Mouse (Mus musculus) liver, adult 2 months (tissue): ENCODE results near the gene Slc26a10.

Source experiments
- CTCF ChIP-seq: fragments of 200-500 bp; IDR thresholded peaks from 2 replicates; pipeline ENCODE4 v1.5.1; 2011; ENCODE audit warnings: low read depth, low read length, control low read depth
- POLR2A ChIP-seq: fragments of 200-500 bp; IDR thresholded peaks from 2 replicates; pipeline ENCODE4 v1.6.1; 2011; ENCODE audit warnings: low read length, control low read depth; ENCODE audit not compliant: insufficient read depth; ENCODE audit errors: extremely low read depth

DNA sequence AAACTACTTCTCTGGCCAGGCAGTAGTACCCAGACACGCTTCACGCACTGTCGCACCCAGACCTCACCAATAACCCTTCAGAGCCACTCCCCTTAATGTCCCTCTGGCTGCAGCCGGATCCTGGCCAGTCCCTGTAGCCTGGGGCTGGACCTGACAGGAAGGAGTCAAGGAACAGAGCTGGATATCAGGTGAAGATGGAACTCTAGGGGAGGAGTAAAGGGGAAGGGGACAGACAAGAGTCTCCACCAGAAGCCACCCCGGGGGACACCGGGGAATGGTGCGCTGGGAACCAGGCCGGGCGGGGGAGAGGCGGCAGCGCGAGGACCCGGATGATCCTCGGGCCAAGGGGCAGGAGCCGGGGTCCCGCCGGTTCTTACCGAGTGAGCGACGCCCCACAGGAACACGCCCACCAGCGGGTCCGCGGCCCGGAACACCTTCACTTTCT, 30.5 kb upstream of the Slc26a10 start:
- no peak for TF ChIP-seq POLR2A
- no peak for TF ChIP-seq CTCF
